Mouse (Mus musculus) megakaryocyte-erythroid progenitor cell, adult 5 weeks (primary cell): ENCODE measurements around the gene Agbl2. TPM values are rescaled to one million over a fixed set of nuclear protein-coding genes. Genes with fewer than 3 reads are reported as not detected.

Experiments
- polyA plus RNA-seq: library from polyadenylated mRNA; stranded (reverse); fragments of >175 nt; gene quantifications from 2 replicates; pipeline ENCODE4 v1.2.3, GENCODE M21; 2012

The Agbl2 gene
- polyA plus RNA-seq = not detected in 2 replicates

DNA sequence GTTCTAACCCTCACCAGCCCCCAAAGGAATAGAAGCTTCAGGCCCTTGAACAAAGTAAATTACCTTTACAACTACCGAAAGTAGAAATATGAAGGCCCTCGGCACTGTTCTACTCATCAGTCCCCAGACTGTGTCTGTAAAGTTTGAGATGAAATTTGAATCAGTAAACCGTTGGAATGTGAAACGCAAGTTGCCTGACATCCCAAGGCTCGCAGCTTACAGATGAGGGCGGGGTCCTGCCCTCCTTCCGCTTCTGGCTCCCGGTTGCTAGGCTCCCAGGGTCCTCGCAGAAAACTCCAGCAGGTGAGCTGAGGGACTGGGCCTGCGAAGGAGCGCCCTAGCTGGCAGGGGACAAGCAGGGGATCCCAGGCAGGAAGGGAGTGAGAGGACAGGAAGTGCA is at the start of gene Agbl2:
Gene Agbl2 (plus strand): TSS at position 270 of the 400 bp plus-strand sequence.

DNA sequence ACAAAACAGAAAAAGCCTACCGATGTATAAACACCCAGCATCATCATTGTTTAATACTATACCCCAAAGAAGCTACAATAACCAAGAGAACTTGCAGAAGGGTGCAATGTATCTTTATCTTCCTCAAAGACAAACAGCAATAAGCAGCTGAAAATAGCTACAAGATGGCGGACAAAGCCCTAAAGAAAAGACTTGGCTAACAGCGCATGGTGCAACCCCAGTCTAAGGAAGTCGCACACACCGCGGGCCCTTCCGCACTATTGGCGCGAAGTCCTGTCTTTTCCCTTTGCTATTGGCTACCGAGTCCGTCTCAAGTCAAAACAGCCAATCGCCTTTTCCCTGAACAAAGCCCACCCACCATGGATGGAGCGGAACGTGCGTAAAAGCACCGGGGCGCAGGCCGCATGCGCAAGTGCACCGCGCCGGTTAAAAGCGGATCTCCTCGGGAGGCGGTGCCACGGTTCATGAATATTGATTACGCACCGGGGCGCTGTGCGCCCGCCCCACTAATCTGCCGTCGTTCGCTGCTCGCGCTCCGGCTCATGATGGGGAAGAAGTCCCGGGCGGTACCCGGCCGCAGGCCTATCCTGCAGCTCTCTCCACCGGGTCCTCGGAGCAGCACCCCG is 37.4 kb upstream of the Agbl2 start, which contains the start of gene Fnbp4:
Gene Fnbp4 (plus strand): TSS at position 318 of the 626 bp plus-strand sequence.

DNA sequence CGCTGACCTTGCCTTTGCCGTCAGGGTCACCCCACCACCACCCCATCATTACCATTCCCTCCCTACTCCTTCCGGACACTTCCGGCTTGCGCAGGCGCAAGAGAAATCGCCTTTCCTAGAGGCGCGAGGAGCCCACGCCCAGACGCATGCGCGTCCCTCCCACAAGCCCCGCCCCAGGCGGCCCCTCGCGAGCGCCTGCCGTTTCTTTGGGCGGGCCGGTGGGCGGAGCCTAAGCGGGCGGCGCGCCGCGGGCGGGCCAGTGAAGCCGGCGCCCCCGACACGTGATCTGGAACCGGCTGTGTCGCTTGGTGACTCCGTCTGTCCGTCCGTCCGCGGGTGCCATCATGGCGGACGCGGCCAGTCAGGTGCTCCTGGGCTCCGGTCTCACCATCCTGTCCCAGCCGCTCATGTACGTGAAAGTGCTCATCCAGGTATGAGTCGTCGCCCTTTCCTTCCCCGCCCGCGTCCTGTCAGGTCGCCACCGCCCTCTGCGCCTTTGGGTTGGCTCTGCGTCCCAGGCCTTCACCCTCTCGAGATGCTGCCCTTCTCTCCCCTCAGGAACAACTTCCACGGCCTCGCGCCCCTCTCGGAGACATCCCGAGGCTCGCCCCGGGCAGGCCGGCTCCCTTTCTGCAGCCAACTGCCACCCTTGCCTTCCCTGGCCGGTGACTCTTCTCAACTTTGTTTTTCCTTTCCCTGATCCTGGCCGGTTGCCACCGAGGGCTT is 64.6 kb downstream of the Agbl2 start, which contains the start of gene Mtch2:
Gene Mtch2 (plus strand): TSS at position 201 of the 726 bp plus-strand sequence.

Other genes with a start within 250 kb of the Agbl2 start
- 1.2 and 2.0 TPM in 2 replicates for gene Ptprj, start 202.1 kb upstream of the Agbl2 start, polyA plus RNA-seq
- 3.6 and 5.0 TPM in 2 replicates for gene Nup160, start 105.5 kb upstream of the Agbl2 start, polyA plus RNA-seq
- 92.4 and 113 TPM in 2 replicates for gene Fnbp4, start 37.4 kb upstream of the Agbl2 start, polyA plus RNA-seq
- gene Mtch2, start 64.4 kb downstream of the Agbl2 start, polyA plus RNA-seq = 10.5 and 11.1 TPM in 2 replicates
- 0.76 and 0.90 TPM in 2 replicates for gene C1qtnf4, start 103.1 kb downstream of the Agbl2 start, polyA plus RNA-seq
- 4.5 and 5.1 TPM in 2 replicates for gene Kbtbd4, start 122.0 kb downstream of the Agbl2 start, polyA plus RNA-seq
- gene Ndufs3, start 122.1 kb downstream of the Agbl2 start, polyA plus RNA-seq = 86.6 and 88.4 TPM in 2 replicates
- gene Celf1, start 157.7 kb downstream of the Agbl2 start, polyA plus RNA-seq = 20.7 and 38.0 TPM in 2 replicates